Mouse (Mus musculus) liver, embryonic 14 days (tissue): ENCODE measurements around the gene Prss56. TPM values are rescaled to one million over a fixed set of nuclear protein-coding genes. Genes with fewer than 3 reads are reported as not detected.

Experiments
- polyA plus RNA-seq: library from polyadenylated mRNA; depleted of rRNA; stranded (reverse); fragments of >200 nt; gene quantifications from 2 replicates; pipeline ENCODE4 v1.2.3, GENCODE M21; 2012; rRNA removed

Gene Prss56
- not detected in 2 replicates for polyA plus RNA-seq

DNA sequence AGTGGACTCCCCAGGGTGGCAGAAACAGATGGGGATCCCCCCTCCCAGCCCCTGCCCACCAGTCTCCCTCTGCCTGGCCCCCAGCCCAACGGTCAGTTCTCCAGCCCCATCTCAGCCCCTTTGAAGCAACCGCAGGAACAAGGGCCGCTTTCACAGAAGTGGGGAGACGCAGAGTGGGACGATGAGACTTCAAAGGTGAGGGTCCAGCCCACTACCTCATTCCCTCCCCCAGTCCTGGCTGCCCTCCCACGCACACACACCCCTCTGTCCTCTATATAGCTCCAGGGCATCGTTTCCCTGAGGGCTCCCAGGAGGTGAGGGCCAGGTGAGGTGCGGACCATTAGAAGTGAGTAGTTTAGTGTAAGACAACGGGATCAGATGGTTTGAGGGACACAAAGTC is at the start of gene Prss56:
Gene Prss56, plus strand, starts transcription at position 301 of the 400 bp plus-strand sequence.

DNA sequence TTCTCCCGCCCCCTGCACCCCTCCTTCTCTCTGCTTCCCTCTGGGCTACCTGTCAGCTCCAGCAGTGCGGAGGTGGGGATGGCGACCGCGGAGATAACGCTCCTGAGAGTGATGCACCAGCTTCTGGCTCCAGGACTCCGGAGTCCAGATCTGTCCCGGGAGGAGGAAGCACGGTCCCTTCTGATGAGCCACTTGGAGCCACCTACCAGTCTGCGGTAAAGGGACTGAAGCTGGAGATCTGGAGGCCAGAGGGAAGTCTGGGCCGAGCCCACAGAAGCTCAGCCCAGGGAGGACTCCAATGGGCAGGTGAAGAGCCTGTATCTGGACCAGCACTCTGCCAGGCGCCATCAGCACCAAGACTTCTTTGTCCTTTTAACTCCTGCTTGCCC is 26.9 kb upstream of the Prss56 start, which contains the start of gene Ecel1:
Gene Ecel1, minus strand, starts transcription at position 323 of the 389 bp plus-strand sequence.

DNA sequence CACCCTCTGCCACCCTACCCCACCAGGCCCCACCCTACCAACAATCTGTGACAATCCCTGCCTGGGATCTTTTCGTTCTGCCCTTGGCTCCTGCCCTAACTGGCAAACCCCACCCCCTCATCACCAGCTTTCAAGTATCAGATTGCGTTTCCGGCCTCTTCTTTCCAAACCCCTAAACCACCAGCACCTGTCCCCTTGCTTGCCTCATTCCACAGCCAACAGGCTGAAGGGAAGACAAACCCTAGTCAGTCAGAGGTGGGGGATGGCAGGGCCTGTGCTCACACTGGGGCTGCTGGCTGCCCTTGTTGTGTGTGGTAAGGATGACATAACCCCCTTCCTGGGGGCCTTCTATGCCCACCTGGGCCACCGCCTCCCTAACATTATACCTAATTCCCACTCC is 7.3 kb downstream of the Prss56 start, which contains the start of gene Chrnd:
Gene Chrnd, plus strand, starts transcription at position 179 of the 400 bp plus-strand sequence.

GRCm38 (mm10) chr1:87204465-87204864 is 21.4 kb downstream of the Prss56 start, which contains the start of gene Chrng:
TSS of gene Chrng (plus strand) at chr1:87204657.

DNA sequence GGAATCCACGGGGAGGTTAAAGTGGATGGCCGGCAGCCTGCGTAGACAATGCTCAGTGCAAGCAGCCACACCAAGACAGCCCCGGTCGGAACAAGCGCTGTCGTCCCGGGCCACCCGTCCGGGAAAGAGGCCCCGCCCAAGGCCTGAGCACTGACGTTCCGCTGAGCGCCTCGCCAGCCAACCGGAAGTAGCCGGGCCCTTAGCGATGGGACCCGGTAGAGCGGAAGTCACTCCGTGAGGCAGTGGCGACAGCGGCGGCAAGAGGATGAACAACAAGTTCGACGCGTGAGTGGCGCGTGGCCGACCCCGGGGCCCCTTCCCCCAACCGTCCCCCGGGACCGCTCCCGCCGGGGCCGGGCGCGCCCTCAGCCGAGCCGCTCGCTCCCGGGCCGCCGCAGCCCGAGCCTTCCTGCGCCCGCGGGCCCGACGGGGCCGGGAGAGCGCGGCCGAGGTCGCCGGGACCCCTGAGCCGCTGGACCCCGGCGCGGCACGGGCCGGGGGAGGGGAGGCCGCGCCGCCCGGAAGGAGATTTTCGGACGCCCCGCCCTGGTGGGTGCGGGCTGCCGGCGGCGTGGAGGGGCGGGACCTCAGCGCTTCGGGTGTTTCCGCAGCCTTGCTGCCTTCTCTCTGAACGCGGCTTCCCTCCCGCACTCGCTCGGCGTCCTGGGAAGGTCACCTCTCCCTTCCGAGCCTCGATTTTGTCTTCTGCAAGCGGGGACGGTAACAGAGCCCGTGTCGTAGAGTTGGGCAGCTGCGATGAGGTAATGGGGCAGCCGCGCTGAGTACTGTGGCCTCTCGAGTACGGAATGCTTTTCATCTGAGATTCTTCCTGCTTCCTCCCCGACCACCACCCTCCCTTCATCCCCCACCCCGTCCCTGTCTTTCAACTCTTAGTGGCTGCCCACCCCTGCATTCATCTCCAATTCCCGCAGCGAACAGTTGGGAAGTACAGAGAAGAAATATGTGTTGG is 30.9 kb downstream of the Prss56 start, which contains the start of gene Eif4e2:
Gene Eif4e2, plus strand, starts transcription at position 180 of the 970 bp plus-strand sequence.

Other genes starting within 250 kb of the Prss56 start
- not detected in 2 replicates for gene Alppl2, start 93.4 kb upstream of the Prss56 start, polyA plus RNA-seq
- not detected in 2 replicates for gene Alpi, start 81.7 kb upstream of the Prss56 start, polyA plus RNA-seq
- not detected in 2 replicates for gene Akp3, start 58.3 kb upstream of the Prss56 start, polyA plus RNA-seq
- gene Ecel1, start 26.8 kb upstream of the Prss56 start, polyA plus RNA-seq = 0.03 TPM in 1 of 2 replicates, not detected in the other
- gene Chrnd, start 7.3 kb downstream of the Prss56 start, polyA plus RNA-seq = 0.01 and 0.21 TPM in 2 replicates
- 0.88 TPM in 1 of 2 replicates, not detected in the other for gene Chrng, start 21.3 kb downstream of the Prss56 start, polyA plus RNA-seq
- 35.8 and 38.3 TPM in 2 replicates for gene Eif4e2, start 30.6 kb downstream of the Prss56 start, polyA plus RNA-seq
- gene Efhd1, start 81.0 kb downstream of the Prss56 start, polyA plus RNA-seq = not detected in 2 replicates
- gene Gigyf2, start 143.7 kb downstream of the Prss56 start, polyA plus RNA-seq = 18.5 and 19.0 TPM in 2 replicates
- gene Kcnj13, start 211.4 kb downstream of the Prss56 start, polyA plus RNA-seq = not detected in 2 replicates